Mouse (Mus musculus) MEL (cell line): ENCODE results near the gene Ak5. TPM values are rescaled to one million over a fixed set of nuclear protein-coding genes. Genes with fewer than 3 reads are reported as not detected.

Experiments
- DNase-seq: peaks from one replicate; pipeline ENCODE4 v3.0.0; 2011; ENCODE audit warnings: low read depth, low spot score
- H3K27ac ChIP-seq: 2 replicates; pipeline ENCODE4 v1.5.1; 2012; ENCODE audit warnings: low read depth, mild to moderate bottlenecking, control low read depth, low read length, moderate library complexity; ENCODE audit not compliant: control insufficient read depth
- H3K27me3 ChIP-seq, 2 experiments: fragments of 150-350 bp in 1 of 2; sonication (generic) in 1 of 2; 2 replicates each; pipeline ENCODE4 v1.6.1; 2012; ENCODE audit warnings: low read length in 2 of 2, mild to moderate bottlenecking in 2 of 2, improper control_type of control experiment in 1 of 2, moderate library complexity in 1 of 2; ENCODE audit not compliant: insufficient read depth in 2 of 2, control insufficient read depth in 1 of 2
- H3K36me3 ChIP-seq, 2 experiments: 2 replicates each; pipeline ENCODE4 v1.6.1; 2012 to 2014; ENCODE audit warnings: low read length in 2 of 2, improper control_type of control experiment in 1 of 2, inconsistent platforms in 1 of 2, mild to moderate bottlenecking in 1 of 2; ENCODE audit not compliant: insufficient read depth in 2 of 2, control insufficient read depth in 1 of 2
- H3K4me1 ChIP-seq, 2 experiments: fragments of 150-350 bp in 1 of 2; sonication (generic) in 1 of 2; 2 replicates each; pipeline ENCODE4 v1.6.1; 2012; ENCODE audit warnings: low read length in 2 of 2, improper control_type of control experiment in 1 of 2, mild to moderate bottlenecking in 1 of 2; ENCODE audit not compliant: insufficient read depth in 2 of 2, control insufficient read depth in 1 of 2
- H3K4me3 ChIP-seq, 2 experiments: fragments of 150-350 bp in 1 of 2; sonication (generic) in 1 of 2; 2 replicates each; pipeline ENCODE4 v1.5.1; 2012; ENCODE audit warnings: low read depth in 2 of 2, low read length in 2 of 2, mild to moderate bottlenecking in 2 of 2, moderate library complexity in 2 of 2, control low read depth in 1 of 2, improper control_type of control experiment in 1 of 2; ENCODE audit not compliant: control insufficient read depth in 1 of 2, insufficient read depth in 1 of 2
- H3K79me2 ChIP-seq: 2 replicates; pipeline ENCODE4 v1.6.1; 2012; ENCODE audit warnings: mild to moderate bottlenecking, low read length, moderate library complexity; ENCODE audit not compliant: control insufficient read depth, poor library complexity, insufficient read depth
- H3K9ac ChIP-seq: 2 replicates; pipeline ENCODE4 v1.6.1; 2012; ENCODE audit warnings: low read depth, mild to moderate bottlenecking, control low read depth, low read length, moderate library complexity; ENCODE audit not compliant: control insufficient read depth, poor library complexity, severe bottlenecking
- H3K9me3 ChIP-seq: fragments of 150-350 bp; sonication (generic); replicated peaks from 2 replicates; pipeline ENCODE4 v1.6.1; 2012; ENCODE audit warnings: mild to moderate bottlenecking, low read length, improper control_type of control experiment, moderate library complexity; ENCODE audit not compliant: insufficient read depth
- BHLHE40 ChIP-seq: IDR thresholded peaks from 2 replicates; pipeline ENCODE4 v1.6.1; 2012; ENCODE audit warnings: low read depth, mild to moderate bottlenecking, inconsistent platforms, low read length, improper control_type of control experiment, borderline replicate concordance
- CHD1 ChIP-seq: IDR thresholded peaks from 2 replicates; pipeline ENCODE4 v1.6.1; 2012; ENCODE audit warnings: low read depth, mild to moderate bottlenecking, inconsistent platforms, low read length, improper control_type of control experiment
- CHD2 ChIP-seq: IDR thresholded peaks from 2 replicates; pipeline ENCODE4 v1.6.1; 2011; ENCODE audit warnings: low read length, improper control_type of control experiment
- CTCF ChIP-seq, 3 experiments: IDR thresholded peaks in 2 of 3; conservative IDR thresholded peaks in 1 of 3; 2 replicates each; pipeline ENCODE4 v1.5.1; 2011 to 2012; ENCODE audit warnings: low read length in 3 of 3, low read depth in 2 of 3, mild to moderate bottlenecking in 2 of 3, improper control_type of control experiment in 1 of 3, inconsistent platforms in 1 of 3, mixed read lengths in 1 of 3, moderate library complexity in 1 of 3; ENCODE audit not compliant: control insufficient read depth in 1 of 3, insufficient read depth in 1 of 3, poor library complexity in 1 of 3, severe bottlenecking in 1 of 3
- E2F4 ChIP-seq: IDR thresholded peaks from 2 replicates; pipeline ENCODE4 v1.6.1; 2011; ENCODE audit warnings: low read depth, low read length, improper control_type of control experiment, borderline replicate concordance
- ELF1 ChIP-seq: IDR thresholded peaks from 2 replicates; pipeline ENCODE4 v1.6.1; 2014; ENCODE audit warnings: low read depth, mild to moderate bottlenecking, inconsistent platforms, low read length, improper control_type of control experiment, moderate library complexity
- EP300 ChIP-seq, 2 experiments: IDR thresholded peaks; 2 replicates each; pipeline ENCODE4 v1.6.1; 2011; ENCODE audit warnings: improper control_type of control experiment in 2 of 2, low read length in 2 of 2, low read depth in 1 of 2, mild to moderate bottlenecking in 1 of 2
- GATA1 ChIP-seq: IDR thresholded peaks from 2 replicates; pipeline ENCODE4 v1.6.1; 2011; ENCODE audit warnings: low read depth, low read length, improper control_type of control experiment
- HCFC1 ChIP-seq: IDR thresholded peaks from 2 replicates; pipeline ENCODE4 v1.6.1; 2012; ENCODE audit warnings: low read depth, mild to moderate bottlenecking, inconsistent platforms, low read length, improper control_type of control experiment, moderate library complexity
- JUND ChIP-seq: IDR thresholded peaks from 2 replicates; pipeline ENCODE4 v1.6.1; 2011; ENCODE audit warnings: low read depth, mild to moderate bottlenecking, improper control_type of control experiment, low read length
- KAT2A ChIP-seq: conservative IDR thresholded peaks from 2 replicates; pipeline ENCODE4 v1.6.1; 2012; ENCODE audit warnings: low read depth, low read length, improper control_type of control experiment, inconsistent platforms
- MAX ChIP-seq: IDR thresholded peaks from 2 replicates; pipeline ENCODE4 v1.6.1; 2011; ENCODE audit warnings: low read length, improper control_type of control experiment
- MAZ ChIP-seq: IDR thresholded peaks from 2 replicates; pipeline ENCODE4 v1.6.1; 2012; ENCODE audit warnings: low read depth, mild to moderate bottlenecking, inconsistent platforms, low read length, improper control_type of control experiment
- MEF2A ChIP-seq: IDR thresholded peaks from 2 replicates; pipeline ENCODE4 v1.6.1; 2014; ENCODE audit warnings: low read depth, mild to moderate bottlenecking, inconsistent platforms, low read length, improper control_type of control experiment; ENCODE audit not compliant: poor library complexity, insufficient replicate concordance, severe bottlenecking; ENCODE audit errors: extremely low read depth
- MXI1 ChIP-seq: IDR thresholded peaks from 2 replicates; pipeline ENCODE4 v1.6.1; 2011; ENCODE audit warnings: mild to moderate bottlenecking, low read depth, low read length, improper control_type of control experiment
- MYB ChIP-seq: IDR thresholded peaks from 2 replicates; pipeline ENCODE4 v1.6.1; 2011; ENCODE audit warnings: mild to moderate bottlenecking, low read depth, low read length, improper control_type of control experiment
- NRF1 ChIP-seq: IDR thresholded peaks from 2 replicates; pipeline ENCODE4 v1.6.1; 2014; ENCODE audit warnings: low read depth, mild to moderate bottlenecking, inconsistent platforms, low read length, improper control_type of control experiment, moderate library complexity; ENCODE audit not compliant: poor library complexity, insufficient read depth, severe bottlenecking
- POLR2A ChIP-seq, 2 experiments: IDR thresholded peaks; 2 replicates each; pipeline ENCODE4 v1.6.1; 2011 to 2012; ENCODE audit warnings: low read length in 2 of 2, mild to moderate bottlenecking in 2 of 2, control low read depth in 1 of 2, improper control_type of control experiment in 1 of 2, low read depth in 1 of 2, moderate library complexity in 1 of 2; ENCODE audit not compliant: control insufficient read depth in 1 of 2, insufficient read depth in 1 of 2, poor library complexity in 1 of 2
- POLR2AphosphoS5 ChIP-seq: IDR thresholded peaks from 2 replicates; pipeline ENCODE4 v1.6.1; 2012; ENCODE audit warnings: low read depth, borderline replicate concordance, mild to moderate bottlenecking, inconsistent platforms, low read length, moderate library complexity, mixed read lengths
- RAD21 ChIP-seq: IDR thresholded peaks from 2 replicates; pipeline ENCODE4 v1.6.1; 2011; ENCODE audit warnings: mild to moderate bottlenecking, low read depth, low read length, improper control_type of control experiment
- RCOR1 ChIP-seq: IDR thresholded peaks from 2 replicates; pipeline ENCODE4 v1.6.1; 2012; ENCODE audit warnings: low read depth, mild to moderate bottlenecking, inconsistent platforms, low read length, improper control_type of control experiment
- SIN3A ChIP-seq: IDR thresholded peaks from 2 replicates; pipeline ENCODE4 v1.6.1; 2012; ENCODE audit warnings: low read length, improper control_type of control experiment, inconsistent platforms
- TBP ChIP-seq: IDR thresholded peaks from 2 replicates; pipeline ENCODE4 v1.8.0; 2011; ENCODE audit warnings: low read depth, low read length, improper control_type of control experiment
- TCF12 ChIP-seq: IDR thresholded peaks from 2 replicates; pipeline ENCODE4 v1.6.1; 2014; ENCODE audit warnings: low read depth, mild to moderate bottlenecking, inconsistent platforms, low read length, improper control_type of control experiment, moderate library complexity
- USF1 ChIP-seq: IDR thresholded peaks from 2 replicates; pipeline ENCODE4 v1.6.1; 2014; ENCODE audit warnings: low read depth, mild to moderate bottlenecking, inconsistent platforms, low read length, improper control_type of control experiment, moderate library complexity
- ZC3H11A ChIP-seq: IDR thresholded peaks from 2 replicates; pipeline ENCODE4 v1.6.1; 2012; ENCODE audit warnings: low read depth, mild to moderate bottlenecking, inconsistent platforms, low read length, improper control_type of control experiment
- ZKSCAN1 ChIP-seq: IDR thresholded peaks from 2 replicates; pipeline ENCODE4 v1.6.1; 2012; ENCODE audit warnings: low read depth, mild to moderate bottlenecking, inconsistent platforms, low read length, improper control_type of control experiment, moderate library complexity
- ZMIZ1 ChIP-seq: IDR thresholded peaks from 2 replicates; pipeline ENCODE4 v1.6.1; 2012; ENCODE audit warnings: low read depth, mild to moderate bottlenecking, inconsistent platforms, low read length, improper control_type of control experiment, moderate library complexity
- ZNF384 ChIP-seq: IDR thresholded peaks from 2 replicates; pipeline ENCODE4 v1.6.1; 2012; ENCODE audit warnings: low read depth, mild to moderate bottlenecking, inconsistent platforms, low read length, improper control_type of control experiment
- polyA plus RNA-seq, 2 experiments: library from polyadenylated mRNA; stranded (reverse) in 1 of 2; unstranded in 1 of 2; fragments of >175 nt in 1 of 2; fragments of >200 nt in 1 of 2; gene quantifications; 2 replicates each; pipeline versions ENCODE4 v1.2.1 to v1.2.4; 2012; ENCODE audit warnings: low replicate concordance in 2 of 2, low read depth in 1 of 2; ENCODE audit not compliant: insufficient read length in 2 of 2, insufficient read depth in 1 of 2, missing spikeins in 1 of 2
- total RNA-seq: library from RNA; depleted of rRNA; stranded (reverse); fragments of 300-350 nt; gene quantifications from 2 replicates; pipeline ENCODE4 v1.2.3, GENCODE M21; 2012

The Ak5 gene
- total and polyA plus RNA-seq, 3 experiments = 0.06 to 0.31 TPM; not detected in 1

- DNase-seq = no peak
- Histone ChIP-seq H3K36me3 (peaks cover 0 to 19% of the 10 kb centered on the region in 2 experiments; a peak in 3 of 4 replicates), H3K27ac (no peak overlapping the region), H3K9me3 (no peaks in the 10 kb centered on the region), H3K4me3 (no peak overlapping the region), H3K27me3 (no peaks in the 10 kb centered on the region), H3K79me2 (peaks cover 11% of the 10 kb centered on the region; the same call in 1 of the 2 replicates), H3K4me1 (no peaks in the 10 kb centered on the region; a peak in 1 of 4 replicates), H3K9ac (no peak overlapping the region)
- TF ChIP-seq MEF2A = no peak
- no peak for TF ChIP-seq ELF1
- TF ChIP-seq CHD2 = no peak
- no peak for TF ChIP-seq SIN3A
- no peak for TF ChIP-seq HCFC1
- no peak for TF ChIP-seq NRF1
- TF ChIP-seq MAZ = no peak
- no peak for TF ChIP-seq POLR2A (IDR thresholded peaks at IDR 0.05; ENCODE audit: control insufficient read depth in 1 of 2, insufficient read depth in 1 of 2, low read depth in 1 of 2, low read length in 2 of 2, poor library complexity in 1 of 2)
- no peak for TF ChIP-seq E2F4
- TF ChIP-seq CTCF (IDR thresholded peaks at IDR 0.05 in 2 of 3, conservative IDR thresholded peaks at IDR 0.05 in 1 of 3; ENCODE audit: control insufficient read depth in 1 of 3, insufficient read depth in 1 of 3, low read depth in 2 of 3, low read length in 3 of 3, poor library complexity in 1 of 3, severe bottlenecking in 1 of 3) = no peak
- TF ChIP-seq TBP = no peak
- TF ChIP-seq BHLHE40 = no peak
- no peak for TF ChIP-seq TCF12
- no peak for TF ChIP-seq USF1
- TF ChIP-seq CHD1 = no peak
- no peak for TF ChIP-seq MXI1
- no peak for TF ChIP-seq RCOR1
Measured at GRCm38 (mm10) chr3:152432677-152433076, 235.5 kb downstream of the Ak5 start.

- Histone ChIP-seq H3K36me3 (peaks cover 0 to 32% of the 10 kb centered on the region in 2 experiments; a peak in 2 of 4 replicates), H3K27ac (no peak overlapping the region), H3K79me2 (peaks cover 9% of the 10 kb centered on the region; the same call in 1 of the 2 replicates), H3K9ac (no peak overlapping the region), H3K27me3 (no peaks in the 10 kb centered on the region), H3K4me3 (no peak overlapping the region), H3K9me3 (no peaks in the 10 kb centered on the region), H3K4me1 (no peaks in the 10 kb centered on the region)
- TF ChIP-seq JUND = no peak
- TF ChIP-seq TBP = no peak
- no peak for TF ChIP-seq ZNF384
- no peak for TF ChIP-seq GATA1
- TF ChIP-seq ZMIZ1 = no peak
- no peak for TF ChIP-seq MYB
- TF ChIP-seq RAD21 = no peak
- no peak for TF ChIP-seq KAT2A
- TF ChIP-seq E2F4 = no peak
- no peak for TF ChIP-seq MAX
- TF ChIP-seq ZC3H11A = no peak
- TF ChIP-seq RCOR1 = no peak
- TF ChIP-seq SIN3A = no peak
- TF ChIP-seq EP300 (IDR thresholded peaks at IDR 0.05; ENCODE audit: low read depth in 1 of 2, low read length in 2 of 2) = no peak
- TF ChIP-seq ZKSCAN1 = no peak
- TF ChIP-seq USF1 = no peak
- no peak for TF ChIP-seq HCFC1
- no peak for TF ChIP-seq POLR2AphosphoS5
- no peak for DNase-seq
Measured at GRCm38 (mm10) chr3:152428925-152429324, 239.2 kb downstream of the Ak5 start.
